Mouse (Mus musculus) embryo, embryonic 10.5 days (tissue): ENCODE results near the gene Smyd3.
A peak's percentile ranks its signal among the peaks of the same experiment; 100 is the strongest.

Source experiments
- DNase-seq: peaks from one replicate; pipeline ENCODE4 v3.0.0-alpha.2; 2015; ENCODE audit warnings: low spot score

Smyd3 gene

GRCm38 (mm10) chr1:179516941-179517712 lies 714 bp downstream of the Smyd3 start:
- DNase-seq: peak; percentile 68

- no peak for DNase-seq
Measured at GRCm38 (mm10) chr1:179511895-179512294, 5.9 kb downstream of the Smyd3 start.

DNA sequence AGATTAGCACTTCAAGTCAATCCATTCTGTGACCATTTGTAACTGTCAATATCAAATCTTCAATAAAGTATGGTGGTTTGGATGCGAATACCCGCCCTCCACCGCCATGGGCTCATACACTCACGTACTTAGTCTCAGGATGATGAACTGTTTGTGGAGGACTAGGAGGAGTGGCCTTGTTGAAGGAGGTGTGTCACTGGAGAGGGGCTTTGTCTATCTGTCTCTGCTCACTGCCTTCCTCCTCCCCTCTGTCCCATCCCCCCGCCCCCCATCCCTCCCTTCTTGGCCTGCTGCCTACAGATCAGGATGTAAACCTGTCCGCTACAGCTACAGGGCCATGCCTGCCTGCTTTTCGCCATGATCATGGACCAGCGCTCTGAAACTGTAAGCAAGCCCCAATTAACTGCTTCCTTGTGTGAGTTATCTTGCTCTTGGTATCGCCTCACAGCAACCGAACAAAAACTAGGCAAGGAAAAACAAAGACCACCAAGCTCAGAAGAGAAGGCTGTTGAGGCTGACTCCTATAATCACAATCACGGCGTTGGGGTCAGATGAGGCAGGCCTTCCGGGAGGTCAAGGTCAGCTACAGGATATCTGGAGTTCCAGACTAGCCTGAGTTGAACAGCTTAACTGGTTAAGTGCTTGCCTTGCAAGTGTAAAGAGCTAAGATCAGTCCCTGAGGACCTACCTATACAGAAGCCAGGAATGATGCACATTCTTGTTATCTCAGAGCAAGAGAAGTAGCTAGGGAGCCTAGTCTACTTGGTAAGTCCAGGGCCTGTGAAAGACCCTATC lies 7.1 kb downstream of the Smyd3 start:
- no peak for DNase-seq

- peak; percentile 53 for DNase-seq
Measured at GRCm38 (mm10) chr1:179506530-179507315, 11.1 kb downstream of the Smyd3 start.

- DNase-seq: peak; percentile 63
Measured at GRCm38 (mm10) chr1:179502565-179502964, 15.3 kb downstream of the Smyd3 start.

GRCm38 (mm10) chr1:179499257-179499656 lies 18.6 kb downstream of the Smyd3 start:
- no peak for DNase-seq

- DNase-seq: no peak
Measured at GRCm38 (mm10) chr1:179492908-179493307, 24.9 kb downstream of the Smyd3 start.

- DNase-seq: no peak
Measured at GRCm38 (mm10) chr1:179488520-179488919, 29.3 kb downstream of the Smyd3 start.

- no peak for DNase-seq
Measured at GRCm38 (mm10) chr1:179487990-179488389, 29.9 kb downstream of the Smyd3 start.

DNA sequence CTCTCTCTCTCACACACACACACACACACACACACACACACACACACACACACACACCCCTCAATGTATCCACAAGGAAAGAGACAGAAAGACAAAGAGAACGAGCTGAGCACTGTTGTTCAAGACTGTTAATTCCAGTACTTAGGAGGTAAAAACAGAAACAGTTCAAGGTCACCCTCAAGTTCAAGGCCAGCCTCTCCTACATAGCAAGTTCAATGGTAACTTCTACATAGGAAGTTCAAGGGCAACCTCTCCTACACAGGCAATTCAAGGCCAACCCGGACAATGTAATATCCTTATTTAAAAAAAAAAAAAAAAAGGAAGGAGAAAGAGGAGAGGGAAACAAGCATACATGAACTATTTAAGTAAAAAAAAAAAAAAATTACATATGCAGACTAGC lies 30.6 kb downstream of the Smyd3 start:
- DNase-seq: no peak

GRCm38 (mm10) chr1:179485784-179486540 lies 31.9 kb downstream of the Smyd3 start:
- DNase-seq: no peak

- no peak for DNase-seq
Measured at GRCm38 (mm10) chr1:179480862-179481261, 37.0 kb downstream of the Smyd3 start.

DNA sequence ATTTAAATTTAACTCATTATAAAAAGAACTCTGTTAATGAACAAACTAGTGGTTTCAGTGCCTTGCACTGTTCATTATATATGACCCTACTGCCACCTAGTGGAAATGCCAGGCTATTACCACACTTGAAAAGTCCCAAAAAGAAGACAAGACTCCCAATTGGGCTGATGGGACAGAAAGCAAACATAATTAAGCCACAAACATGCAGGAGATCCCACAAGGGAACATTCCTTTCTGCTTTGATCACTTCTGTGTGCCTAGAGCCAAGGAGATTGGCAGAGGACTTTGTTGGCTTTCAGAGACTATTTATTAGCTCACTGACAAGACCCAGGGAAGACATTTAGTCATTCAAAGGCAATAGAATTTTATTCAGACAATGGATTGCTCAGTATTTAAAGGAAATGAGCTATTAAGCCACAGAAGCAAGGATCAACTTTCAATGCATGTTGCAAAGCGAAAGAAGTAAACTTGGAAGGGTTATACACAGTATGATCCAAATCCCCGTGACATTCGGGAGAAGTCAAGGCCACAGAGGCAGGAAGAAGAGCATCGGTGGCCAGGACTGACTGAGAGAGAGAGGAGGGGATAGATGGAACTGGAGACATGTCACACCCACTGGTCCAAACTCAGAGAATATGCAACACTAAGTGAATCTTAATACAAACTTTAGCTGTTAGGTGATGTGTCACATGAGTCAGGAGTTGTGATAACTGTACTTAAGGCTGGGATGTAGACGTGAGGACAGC lies 40.5 kb downstream of the Smyd3 start:
- peak; percentile 83 for DNase-seq

- no peak for DNase-seq
Measured at GRCm38 (mm10) chr1:179476461-179477156, 41.2 kb downstream of the Smyd3 start.

DNA sequence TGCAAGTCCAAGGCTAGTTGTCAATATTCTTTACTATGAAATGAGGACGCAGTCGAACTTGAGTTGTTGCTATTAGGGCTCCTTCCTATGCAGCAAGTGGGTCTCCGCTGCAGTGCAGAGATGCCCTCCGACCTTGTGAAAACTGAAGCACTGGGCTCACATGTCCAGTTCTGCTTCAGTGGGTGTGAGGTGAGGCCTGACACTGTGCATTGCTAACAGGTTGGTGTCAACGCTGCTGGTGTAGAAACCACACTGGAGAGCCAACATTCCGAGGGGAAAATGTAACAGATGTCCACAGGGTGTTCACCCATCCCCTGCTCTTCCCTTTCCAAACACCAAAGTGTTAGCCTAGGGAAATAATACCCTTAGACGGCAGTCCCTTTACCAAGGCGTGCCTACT lies 43.1 kb downstream of the Smyd3 start:
- DNase-seq: no peak

- peak; percentile 79 for DNase-seq
Measured at GRCm38 (mm10) chr1:179473920-179474643, 43.8 kb downstream of the Smyd3 start.

- no peak for DNase-seq
Measured at GRCm38 (mm10) chr1:179467970-179468369, 49.9 kb downstream of the Smyd3 start.

DNA sequence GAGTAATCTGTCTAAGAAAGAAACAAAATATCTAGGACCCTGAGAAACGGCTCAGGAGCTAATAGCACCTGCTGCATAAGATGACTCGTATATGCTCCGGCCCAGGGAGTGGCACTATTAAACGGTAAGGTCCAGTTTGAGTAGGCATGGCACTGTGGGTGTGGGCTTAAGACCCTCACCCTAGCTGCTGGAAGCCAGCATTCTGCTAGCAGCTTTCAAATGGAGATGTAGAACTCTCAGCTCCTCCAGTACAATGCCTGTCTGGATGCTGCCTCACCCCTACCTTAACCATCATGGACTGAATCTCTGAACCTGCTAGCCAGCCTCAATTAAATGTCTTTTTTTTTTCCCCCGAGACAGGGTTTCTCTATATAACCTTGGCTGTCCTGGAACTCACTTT lies 55.5 kb downstream of the Smyd3 start:
- no peak for DNase-seq

- DNase-seq: no peak
Measured at GRCm38 (mm10) chr1:179461019-179461814, 56.6 kb downstream of the Smyd3 start.
